Mouse (Mus musculus) kidney, embryonic 16.5 days (tissue): Measurements from ENCODE around the gene 2010111I01Rik. TPM values are rescaled to one million over a fixed set of nuclear protein-coding genes. Genes with fewer than 3 reads are reported as not detected.
A peak's percentile ranks its signal among the peaks of the same experiment; 100 is the strongest.

Source experiments
- ATAC-seq: fragments of 200-750 bp; cut with Nextera tagmentation; 2 replicates; pipeline ENCODE4 v1.8.0; 2017; ENCODE audit warnings: moderate TSS enrichment; ENCODE audit not compliant: low FRiP score, low TSS enrichment
- H3K27ac ChIP-seq: fragments of 300-500 bp; sonication (generic); 2 replicates; pipeline ENCODE4 v1.5.1; 2014; ENCODE audit warnings: low read length
- H3K27me3 ChIP-seq: fragments of 300-500 bp; sonication (generic); 2 replicates; pipeline ENCODE4 v1.6.1; 2014; ENCODE audit warnings: low read length, control low read depth, mixed read lengths; ENCODE audit not compliant: insufficient read depth
- H3K36me3 ChIP-seq: fragments of 300-500 bp; sonication (generic); 2 replicates; pipeline ENCODE4 v1.6.1; 2014; ENCODE audit warnings: low read length, control low read depth, mixed read lengths; ENCODE audit not compliant: insufficient read depth
- H3K4me1 ChIP-seq: fragments of 300-500 bp; sonication (generic); 2 replicates; pipeline ENCODE4 v1.6.1; 2014; ENCODE audit warnings: low read length, control low read depth, mixed read lengths; ENCODE audit not compliant: insufficient read depth
- H3K4me2 ChIP-seq: fragments of 300-500 bp; sonication (generic); replicated peaks from 2 replicates; pipeline ENCODE4 v1.6.1; 2014; ENCODE audit warnings: low read depth, low read length
- H3K4me3 ChIP-seq: fragments of 300-500 bp; sonication (generic); 2 replicates; pipeline ENCODE4 v1.5.1; 2014; ENCODE audit warnings: mild to moderate bottlenecking, low read length
- H3K9ac ChIP-seq: fragments of 300-500 bp; sonication (generic); replicated peaks from 2 replicates; pipeline ENCODE4 v1.6.1; 2014; ENCODE audit warnings: low read length
- H3K9me3 ChIP-seq: fragments of 300-500 bp; sonication (generic); 2 replicates; pipeline ENCODE4 v1.6.1; 2016; ENCODE audit warnings: low read length, control low read depth
- WGBS: fragments of 180-500 bp; shearing (Covaris S2); extraction: QIAGEN DNeasy Blood & Tissue Kit; methylation state at CpG from one replicate; pipeline ENCODE4 v1.1.7; 2014; 5-methylcytosine and 5-hydroxymethylcytosine counted together
- polyA plus RNA-seq: library from polyadenylated mRNA; unstranded; fragments of >200 nt; fragmentation: Nextera tagmentation; extraction: Ambion mirVana; gene quantifications from 2 replicates; pipeline ENCODE4 v1.2.1, GENCODE M21; 2015

The 2010111I01Rik gene
- polyA plus RNA-seq, 1 experiment from 2014 or later, result 146 TPM

- 72% methylated on average over 10 of the region's 10 CpGs for WGBS
- no peak overlapping the region for H3K4me3 ChIP-seq
- no peaks in the 10 kb centered on the region for H3K36me3 ChIP-seq
- no peak overlapping the region for H3K4me2 ChIP-seq
- H3K9me3 ChIP-seq, result no peaks in the 10 kb centered on the region
- no peak for ATAC-seq
- H3K27ac ChIP-seq, result peak overlapping the region; percentile 75
- H3K9ac ChIP-seq, result no peak overlapping the region
- H3K27me3 ChIP-seq, result no peaks in the 10 kb centered on the region
- peaks cover 31% of the 10 kb centered on the region for H3K4me1 ChIP-seq
Measured at GRCm38 (mm10) chr13:63324978-63325848, 360.5 kb downstream of the 2010111I01Rik start.

- no peaks in the 10 kb centered on the region for H3K27me3 ChIP-seq
- WGBS, result 83% methylated on average over 2 of the region's 2 CpGs
Measured at GRCm38 (mm10) chr13:63326015-63326414, 361.3 kb downstream of the 2010111I01Rik start.

GRCm38 (mm10) chr13:63330236-63330860 is 365.7 kb downstream of the 2010111I01Rik start:
- WGBS, result 38% methylated on average over 9 of the region's 9 CpGs

More at GRCm38 (mm10) chr13:63326015-63326414, 361.3 kb downstream of the 2010111I01Rik start:
- Histone ChIP-seq H3K36me3 (no peaks in the 10 kb centered on the region), H3K27ac (no peak overlapping the region), H3K9me3 (no peaks in the 10 kb centered on the region), H3K4me2 (no peak overlapping the region), H3K4me1 (peaks cover 32% of the 10 kb centered on the region), H3K4me3 (no peak overlapping the region), H3K9ac (no peak overlapping the region)
- ATAC-seq, result no peak

GRCm38 (mm10) chr13:63331379-63331778 is 366.7 kb downstream of the 2010111I01Rik start:
- Histone ChIP-seq H3K36me3 (no peaks in the 10 kb centered on the region), H3K9me3 (no peaks in the 10 kb centered on the region), H3K27me3 (no peaks in the 10 kb centered on the region), H3K27ac (no peak overlapping the region), H3K9ac (no peak overlapping the region), H3K4me1 (peaks cover 14% of the 10 kb centered on the region), H3K4me2 (no peak overlapping the region), H3K4me3 (no peak overlapping the region)
- 36% methylated on average over 4 of the region's 4 CpGs for WGBS
- ATAC-seq, result no peak

More at GRCm38 (mm10) chr13:63330236-63330860, 365.7 kb downstream of the 2010111I01Rik start:
- Histone ChIP-seq H3K4me2 (no peak overlapping the region), H3K27ac (0 out of 2 replicates have a peak overlapping the region, but pooled peaks have one; percentile 2), H3K36me3 (no peaks in the 10 kb centered on the region), H3K27me3 (no peaks in the 10 kb centered on the region), H3K4me1 (peaks cover 7% of the 10 kb centered on the region; the same call in 1 of the 2 replicates), H3K9ac (no peak overlapping the region; the same call in 1 of the 2 replicates), H3K4me3 (no peak overlapping the region), H3K9me3 (no peaks in the 10 kb centered on the region)
- no peak for ATAC-seq

- peaks cover 28% of the 10 kb centered on the region for H3K4me1 ChIP-seq
- no peaks in the 10 kb centered on the region for H3K27me3 ChIP-seq
- 39% methylated on average over 4 of the region's 4 CpGs for WGBS
- H3K9ac ChIP-seq, result no peak overlapping the region
- no peaks in the 10 kb centered on the region for H3K9me3 ChIP-seq
- no peak overlapping the region for H3K27ac ChIP-seq
- no peak overlapping the region for H3K4me3 ChIP-seq
- no peak for ATAC-seq
- no peak overlapping the region for H3K4me2 ChIP-seq
- H3K36me3 ChIP-seq, result no peaks in the 10 kb centered on the region
Measured at GRCm38 (mm10) chr13:63332576-63333300, 368.0 kb downstream of the 2010111I01Rik start.

- Histone ChIP-seq H3K9ac (no peak overlapping the region), H3K27me3 (no peaks in the 10 kb centered on the region), H3K36me3 (no peaks in the 10 kb centered on the region), H3K27ac (peak overlapping the region; percentile 51; the same call in 1 of the 2 replicates), H3K4me3 (no peak overlapping the region), H3K4me2 (no peak overlapping the region), H3K9me3 (no peaks in the 10 kb centered on the region), H3K4me1 (peaks cover 23% of the 10 kb centered on the region)
- peak; percentile 37; the same call in 1 of the 2 replicates for ATAC-seq
- WGBS, result 55% methylated on average over 4 of the region's 4 CpGs
Measured at GRCm38 (mm10) chr13:63335421-63336134, 370.9 kb downstream of the 2010111I01Rik start.

GRCm38 (mm10) chr13:63336335-63336734 is 371.6 kb downstream of the 2010111I01Rik start:
- Histone ChIP-seq H3K9me3 (no peaks in the 10 kb centered on the region), H3K27ac (no peak overlapping the region), H3K36me3 (no peaks in the 10 kb centered on the region), H3K4me2 (no peak overlapping the region), H3K27me3 (no peaks in the 10 kb centered on the region), H3K4me3 (no peak overlapping the region), H3K4me1 (peaks cover 23% of the 10 kb centered on the region), H3K9ac (0 out of 2 replicates have a peak overlapping the region, but pooled peaks have one; percentile 6)
- 59% methylated on average over 7 of the region's 7 CpGs for WGBS
- ATAC-seq, result no peak

GRCm38 (mm10) chr13:63337239-63337960 is 372.7 kb downstream of the 2010111I01Rik start:
- no peaks in the 10 kb centered on the region for H3K9me3 ChIP-seq
- no peak overlapping the region for H3K27ac ChIP-seq
- WGBS, result 16% methylated on average over 8 of the region's 8 CpGs
- no peak overlapping the region for H3K9ac ChIP-seq
- H3K4me2 ChIP-seq, result no peak overlapping the region
- peak; percentile 73 for ATAC-seq
- no peaks in the 10 kb centered on the region for H3K36me3 ChIP-seq
- no peaks in the 10 kb centered on the region for H3K27me3 ChIP-seq
- peaks cover 23% of the 10 kb centered on the region for H3K4me1 ChIP-seq
- no peak overlapping the region for H3K4me3 ChIP-seq
